Mouse (Mus musculus): Measurements from ENCODE around the gene Ap3d1.

DNA sequence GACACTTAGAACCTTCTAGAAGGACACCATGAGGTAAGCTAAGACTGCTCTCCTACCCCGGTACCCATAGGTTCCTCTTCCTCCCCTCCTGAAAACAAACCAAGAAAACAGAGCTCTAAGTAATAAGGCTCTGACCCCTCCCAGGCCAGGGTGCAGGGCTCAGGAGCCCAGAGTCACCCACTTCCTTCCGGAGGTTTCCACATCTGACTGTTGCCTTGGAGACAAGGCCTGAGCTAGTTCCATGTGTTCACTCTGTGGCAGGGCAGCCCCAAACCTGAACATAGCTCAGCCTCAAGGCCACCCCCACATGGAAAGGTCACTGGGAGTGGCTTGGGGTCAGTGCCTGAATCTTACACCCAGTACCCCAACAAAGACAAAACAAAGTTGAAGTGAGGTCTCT, 46.9 kb downstream of the Ap3d1 start:
- no peak for TF ChIP-seq CTCF (IDR thresholded peaks at IDR 0.05; ENCODE audit: low read depth, low read length)
- TF ChIP-seq POLR2A (IDR thresholded peaks at IDR 0.05; ENCODE audit: borderline replicate concordance, low read depth, low read length), result no peak

Data from bone marrow macrophage, adult 2 months (primary cell).